Mouse (Mus musculus): ENCODE measurements around the gene Hs2st1.

DNA sequence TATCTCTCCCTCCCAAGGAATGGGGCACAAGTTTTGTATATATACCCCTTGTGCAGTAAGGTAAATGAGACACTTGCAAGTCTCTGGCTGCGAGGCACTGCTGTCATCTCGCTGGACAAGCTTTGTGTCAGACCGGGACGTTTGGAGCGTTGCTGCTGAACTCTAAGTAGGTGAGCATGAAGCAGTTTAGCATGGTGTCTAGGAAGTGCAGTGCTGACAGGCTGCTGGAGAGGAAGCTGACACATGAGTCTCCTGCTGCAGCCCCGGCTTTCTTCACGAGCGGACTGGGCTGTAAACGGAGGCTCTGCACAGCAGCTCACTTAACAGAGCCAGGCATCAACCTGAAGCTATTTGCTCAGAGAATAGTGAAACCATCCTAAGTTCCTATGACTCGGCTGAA, 107.3 kb downstream of the Hs2st1 start:
- no peak for TF ChIP-seq CTCF (IDR thresholded peaks at IDR 0.05; ENCODE audit: extremely low read depth, insufficient read depth, low read length)
- TF ChIP-seq POLR2A (IDR thresholded peaks at IDR 0.05; ENCODE audit: extremely low read depth, insufficient read depth, low read length): no peak
